Mouse (Mus musculus) C2C12 (cell line): Measurements from ENCODE around the gene Gpam. TPM values are rescaled to one million over a fixed set of nuclear protein-coding genes. Genes with fewer than 3 reads are reported as not detected.
"Not testable (repeated sequence)": the region's sequence is repeated elsewhere in the genome, so short reads cannot be mapped to it uniquely, and the experiment has no call there.

Source experiments
- H3K27me3 ChIP-seq: one replicate; pipeline ENCODE4 v1.6.1; 2011; ENCODE audit not compliant: control insufficient read depth, insufficient read depth, insufficient read length
- H3K36me3 ChIP-seq: one replicate; pipeline ENCODE4 v1.6.1; 2011; ENCODE audit not compliant: control insufficient read depth, insufficient read depth
- H3K4me3 ChIP-seq: one replicate; pipeline ENCODE4 v1.5.1; 2011; ENCODE audit warnings: mild to moderate bottlenecking, control low read depth; ENCODE audit not compliant: poor library complexity, insufficient read depth, severe bottlenecking
- H3K79me2 ChIP-seq: one replicate; pipeline ENCODE4 v1.6.1; 2011; ENCODE audit not compliant: control insufficient read depth, insufficient read depth
- H3K79me3 ChIP-seq: one replicate; pipeline ENCODE4 v1.6.1; 2011; ENCODE audit warnings: low read depth, control low read depth
- H3ac ChIP-seq: one replicate; pipeline ENCODE3; 2011; ENCODE audit warnings: low read depth; ENCODE audit not compliant: control insufficient read depth, insufficient read length
- CEBPB ChIP-seq: IDR thresholded peaks from one replicate; pipeline ENCODE4 v1.6.1; 2011; ENCODE audit warnings: low read depth, mild to moderate bottlenecking, control low read depth, moderate library complexity
- CTCF ChIP-seq: IDR thresholded peaks from one replicate; pipeline ENCODE4 v1.5.1; 2011; ENCODE audit not compliant: control insufficient read depth, insufficient read depth, insufficient read length
- FOSL1 ChIP-seq: IDR thresholded peaks from one replicate; pipeline ENCODE4 v1.8.0; 2011; ENCODE audit warnings: mild to moderate bottlenecking, low read length; ENCODE audit not compliant: poor library complexity, insufficient read depth, severe bottlenecking
- MAX ChIP-seq: IDR thresholded peaks from one replicate; pipeline ENCODE4 v1.6.1; 2011; ENCODE audit warnings: mild to moderate bottlenecking, control low read depth
- MYOD1 ChIP-seq: IDR thresholded peaks from one replicate; pipeline ENCODE4 v1.6.1; 2011; ENCODE audit warnings: low read depth; ENCODE audit not compliant: control insufficient read depth, insufficient read length
- MYOG ChIP-seq: IDR thresholded peaks from one replicate; pipeline ENCODE4 v1.6.1; 2011; ENCODE audit not compliant: control insufficient read depth, insufficient read length; ENCODE audit errors: extremely low read depth
- USF1 ChIP-seq: IDR thresholded peaks from one replicate; pipeline ENCODE4 v1.6.1; 2011; ENCODE audit warnings: low read depth, mild to moderate bottlenecking, control low read depth, moderate library complexity
- polyA plus RNA-seq: library from polyadenylated mRNA; unstranded; fragments of >200 nt; fragmentation: generic; extraction: Trizol; gene quantifications from one replicate; pipeline ENCODE4 v1.2.1, GENCODE M21; 2012; ENCODE audit warnings: missing spikeins

The Gpam gene
- polyA plus RNA-seq, 1 experiment = 7.0 TPM

- peaks cover 6% of the 10 kb centered on the region for H3K27me3 ChIP-seq
- TF ChIP-seq MYOG = no peak
- no peak for TF ChIP-seq CEBPB
- no peak for TF ChIP-seq MAX
- TF ChIP-seq FOSL1 = no peak
- no peak for TF ChIP-seq MYOD1
- no peak for TF ChIP-seq USF1
- TF ChIP-seq CTCF = no peak
Measured at GRCm38 (mm10) chr19:55158606-55159005, 31.6 kb upstream of the Gpam start.

GRCm38 (mm10) chr19:55157029-55157428, 30.0 kb upstream of the Gpam start:
- Histone ChIP-seq H3K79me3 (no peaks in the 10 kb centered on the region), H3K27me3 (peaks cover 6% of the 10 kb centered on the region), H3K36me3 (no peaks in the 10 kb centered on the region), H3K79me2 (no peaks in the 10 kb centered on the region), H3K4me3 (no peak overlapping the region), H3ac (no peak overlapping the region)
- TF ChIP-seq CEBPB = no peak
- TF ChIP-seq MYOD1 = no peak
- no peak for TF ChIP-seq USF1
- no peak for TF ChIP-seq MAX
- TF ChIP-seq CTCF = no peak
- TF ChIP-seq MYOG = no peak
- TF ChIP-seq FOSL1 = no peak

More at GRCm38 (mm10) chr19:55158606-55159005, 31.6 kb upstream of the Gpam start:
- no peaks in the 10 kb centered on the region for H3K79me2 ChIP-seq
- no peak overlapping the region for H3ac ChIP-seq
- H3K79me3 ChIP-seq = no peaks in the 10 kb centered on the region
- no peak overlapping the region for H3K4me3 ChIP-seq
- no peaks in the 10 kb centered on the region for H3K36me3 ChIP-seq

DNA sequence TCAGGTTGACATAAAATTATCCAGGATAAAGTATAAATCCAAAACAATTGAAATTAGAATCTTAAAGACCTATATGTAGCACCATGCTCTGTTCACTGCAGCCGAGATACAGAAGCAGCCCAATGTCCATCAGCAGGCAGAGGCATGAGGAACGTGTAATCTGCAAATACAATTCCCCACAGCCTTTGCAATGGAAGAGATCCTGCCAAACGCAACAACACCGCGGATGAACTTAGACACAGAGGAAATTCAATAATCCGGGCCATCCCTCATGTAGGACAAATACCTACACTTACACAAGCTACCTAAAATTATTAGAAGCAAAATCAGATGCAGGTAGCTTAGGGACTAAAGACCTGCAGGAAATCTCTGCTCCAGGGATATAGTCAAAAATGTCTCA, 25.9 kb upstream of the Gpam start:
- Histone ChIP-seq H3K36me3 (no peaks in the 10 kb centered on the region), H3ac (no peak overlapping the region)
- no peak for TF ChIP-seq MYOD1
- no peak for TF ChIP-seq FOSL1
- no peak for TF ChIP-seq MYOG
- no peak for TF ChIP-seq USF1

DNA sequence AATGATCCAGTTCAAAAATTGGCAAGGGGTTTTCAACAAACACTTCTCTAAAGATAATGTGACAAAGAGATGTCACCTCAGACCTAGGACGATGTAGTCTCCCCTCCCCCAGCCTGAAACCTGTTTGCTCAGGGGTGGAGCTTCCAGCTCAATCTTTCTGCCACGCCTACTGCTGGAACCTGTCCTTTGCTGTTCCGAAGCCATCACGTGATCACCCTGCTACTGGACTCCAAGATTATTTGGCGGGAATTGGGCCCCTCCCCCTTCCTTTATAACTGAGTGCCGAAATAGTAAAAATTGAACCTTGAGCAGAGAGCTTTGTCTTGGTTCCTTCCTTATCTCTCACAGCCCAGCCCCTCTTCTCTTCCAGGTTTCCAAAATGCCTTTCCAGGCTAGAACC, 25.2 kb upstream of the Gpam start:
- H3K36me3 ChIP-seq, H3K4me3 ChIP-seq, H3K79me3 ChIP-seq, H3ac ChIP-seq, H3K27me3 ChIP-seq, H3K79me2 ChIP-seq: not testable (repeated sequence)

More for the DNA sequence above, 25.9 kb upstream of the Gpam start:
- H3K27me3 ChIP-seq = peaks cover 4% of the 10 kb centered on the region
- no peaks in the 10 kb centered on the region for H3K79me3 ChIP-seq
- H3K79me2 ChIP-seq = no peaks in the 10 kb centered on the region
- H3K4me3 ChIP-seq = no peak overlapping the region

GRCm38 (mm10) chr19:55149646-55150045, 22.6 kb upstream of the Gpam start:
- Histone ChIP-seq H3K27me3 (peaks cover 12% of the 10 kb centered on the region), H3K79me3 (no peaks in the 10 kb centered on the region), H3K79me2 (no peaks in the 10 kb centered on the region), H3K36me3 (no peaks in the 10 kb centered on the region), H3K4me3 (no peak overlapping the region), H3ac (no peak overlapping the region)
- TF ChIP-seq MYOD1 (no peak), MYOG (no peak), MAX (no peak), USF1 (no peak), CTCF (no peak), FOSL1 (no peak), CEBPB (no peak)

- Histone ChIP-seq H3K27me3 (peaks cover 15% of the 10 kb centered on the region), H3K79me3 (no peaks in the 10 kb centered on the region), H3K36me3 (no peaks in the 10 kb centered on the region), H3K4me3 (no peak overlapping the region), H3K79me2 (no peaks in the 10 kb centered on the region), H3ac (no peak overlapping the region)
- TF ChIP-seq MYOD1 (no peak), MAX (no peak), FOSL1 (no peak), MYOG (no peak), CTCF (no peak), CEBPB (no peak), USF1 (no peak)
Measured at GRCm38 (mm10) chr19:55148109-55148508, 21.1 kb upstream of the Gpam start.
